Mouse (Mus musculus): ENCODE measurements at regions not wholly inside any gene's neighbourhood (a gene's known extent, or its start where the extent isn't known, plus 50 kb on each side); places are given as distances from the start of the nearest gene placed in this dataset.

DNA sequence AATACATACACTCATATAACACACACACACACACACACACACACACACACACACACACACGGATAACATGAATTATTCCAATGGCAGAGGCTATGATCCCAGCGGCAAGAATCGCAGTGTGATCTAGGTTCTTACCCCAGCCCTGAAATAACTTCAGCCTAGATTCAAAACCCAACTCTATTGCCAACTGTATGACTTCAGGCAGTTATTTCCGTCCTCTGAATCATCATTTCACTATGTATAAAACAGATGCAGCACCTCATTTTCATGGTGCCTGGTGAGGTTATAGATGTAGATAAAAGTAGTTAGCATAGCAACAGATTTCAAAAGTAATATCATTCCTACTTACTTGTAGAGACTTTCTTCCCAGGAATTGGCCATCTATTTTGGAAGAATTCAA is 61.0 kb upstream of the Tnfsf11 start:
- no peak for DNase-seq

DNA sequence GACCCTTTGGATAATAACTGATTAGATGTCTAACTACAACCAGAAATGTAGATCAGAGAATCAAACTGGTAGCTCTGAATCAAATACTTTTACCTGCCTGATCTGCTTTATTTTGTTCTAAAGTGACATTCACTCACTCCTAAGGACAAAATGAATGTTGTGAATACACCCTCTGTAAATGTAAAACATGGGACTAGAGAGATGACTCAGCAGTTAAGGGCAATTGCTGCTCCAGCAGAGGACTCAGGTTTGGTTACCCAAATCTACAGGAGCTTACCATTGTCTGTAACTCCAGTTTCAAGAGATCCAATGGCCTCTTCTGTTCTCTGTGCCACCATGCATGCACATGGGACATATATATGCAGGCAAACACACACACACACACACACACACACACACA is 57.0 kb upstream of the Tnfsf11 start:
- DNase-seq: no peak

DNA sequence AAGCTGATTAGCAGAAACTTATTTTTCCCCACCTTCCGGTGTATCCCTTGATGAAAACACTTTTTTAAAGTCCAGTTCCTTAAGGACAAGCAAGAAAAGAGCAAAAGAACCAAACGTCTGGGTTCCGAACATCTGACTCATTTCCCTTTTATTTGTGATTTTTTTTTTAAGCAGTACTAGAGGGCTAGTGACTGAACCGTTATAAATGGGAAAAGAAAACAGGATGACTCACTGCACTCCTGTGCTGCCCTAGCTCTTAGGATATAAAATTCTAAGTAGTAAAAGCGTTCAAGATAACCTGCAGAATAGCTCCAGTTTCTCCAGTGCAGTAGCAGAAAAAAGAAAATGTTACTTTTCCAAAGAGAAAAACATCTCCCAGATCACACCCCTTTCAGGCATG is 55.3 kb upstream of the Tnfsf11 start:
- no peak for DNase-seq
